Mouse (Mus musculus): ENCODE results near the gene Ube2d1.

- TF ChIP-seq CTCF (IDR thresholded peaks at IDR 0.05; ENCODE audit: borderline replicate concordance, extremely low read depth, insufficient read depth, insufficient read length) (no peak), POLR2A (IDR thresholded peaks at IDR 0.05; ENCODE audit: borderline replicate concordance, extremely low read depth, insufficient read depth, insufficient read length, poor library complexity, severe bottlenecking) (peak; percentile 41; the same call in 1 of the 2 replicates)
Observed at GRCm38 (mm10) chr10:71237516-71238239, 47.4 kb downstream of the Ube2d1 start.

Data from brain, embryonic 14.5 days (tissue).